Mouse (Mus musculus): Measurements from ENCODE around the gene Klf7.

GRCm38 (mm10) chr1:64118285-64119170 lies 3.6 kb downstream of the Klf7 start:
- TF ChIP-seq CTCF (IDR thresholded peaks at IDR 0.05; ENCODE audit: control insufficient read depth, insufficient read depth, low read length), result no peak
- TF ChIP-seq POLR2A (IDR thresholded peaks at IDR 0.05; ENCODE audit: borderline replicate concordance, control insufficient read depth, low read depth, low read length), result no peak

Measured in bone marrow, adult 2 months (tissue).